Mouse (Mus musculus): ENCODE measurements at regions not wholly inside any gene's neighbourhood (a gene's known extent, or its start where the extent isn't known, plus 50 kb on each side); places are given as distances from the start of the nearest gene placed in this dataset.

DNA sequence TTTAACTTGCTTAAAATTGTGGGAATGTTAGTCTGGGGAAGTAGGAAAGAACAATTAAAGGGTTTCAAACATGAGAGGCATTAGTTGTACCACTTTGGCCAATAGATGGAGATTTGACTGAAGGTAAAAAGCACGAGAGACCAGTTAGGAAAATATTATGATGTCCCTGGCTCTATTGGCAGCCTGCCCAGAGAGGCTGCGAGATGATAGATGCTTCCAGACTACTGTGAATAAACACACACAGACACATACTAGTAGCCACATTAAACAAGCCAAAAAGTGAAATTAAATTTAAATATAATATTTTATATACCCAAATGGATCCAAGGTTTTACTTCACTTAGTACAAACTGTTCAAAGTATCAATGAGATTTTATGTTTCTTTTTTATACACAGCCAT, 411.9 kb upstream of the Gm11114 start:
- H3K27me3 ChIP-seq (replicated peaks; ENCODE audit: insufficient read depth, low read length) = no peaks in the 10 kb centered on the region
- no peak overlapping the region for H3K27ac ChIP-seq (ENCODE audit: low read length)
- H3K9me3 ChIP-seq (ENCODE audit: low read length) = no peaks in the 10 kb centered on the region
- TF ChIP-seq CTCF (IDR thresholded peaks at IDR 0.05) (no peak), EP300 (IDR thresholded peaks at IDR 0.05) (no peak)
- no peak overlapping the region for H3K9ac ChIP-seq (replicated peaks; ENCODE audit: low read depth)
- no peaks in the 10 kb centered on the region for H3K4me1 ChIP-seq (ENCODE audit: insufficient read depth, low read depth, low read length)
- no peak overlapping the region for H3K4me3 ChIP-seq (ENCODE audit: low read depth, low read length)
- no peak for ATAC-seq
- no peak for DNase-seq (ENCODE audit: low spot score)
- H3K4me2 ChIP-seq (replicated peaks; ENCODE audit: low read depth, low read length) = no peak overlapping the region
- 22% methylated on average over 2 of the region's 2 CpGs for WGBS
- H3K36me3 ChIP-seq (ENCODE audit: insufficient read depth, low read length) = no peaks in the 10 kb centered on the region

DNA sequence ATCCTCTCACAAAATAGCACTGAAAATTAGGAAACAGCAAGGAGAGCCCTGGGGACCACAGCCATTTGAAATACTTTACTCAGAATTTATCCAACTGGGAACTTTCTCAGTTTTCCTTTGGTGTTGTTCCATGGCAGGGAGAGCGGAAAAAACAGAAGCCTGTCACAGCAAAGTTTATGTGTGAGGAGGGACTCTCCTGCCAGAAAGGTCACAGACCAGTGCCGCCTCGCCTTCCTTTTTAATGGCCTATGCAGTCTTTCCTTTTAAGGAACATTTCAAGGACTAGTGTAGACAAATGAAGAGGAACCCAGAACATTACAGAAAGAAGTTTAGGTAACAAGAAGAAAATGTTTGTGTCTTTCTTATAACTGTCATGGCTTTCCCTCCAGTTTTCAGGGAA, 406.3 kb upstream of the Gm11114 start:
- Histone ChIP-seq H3K9me3 (ENCODE audit: low read length) (no peaks in the 10 kb centered on the region), H3K9ac (replicated peaks; ENCODE audit: low read depth) (no peak overlapping the region), H3K4me1 (ENCODE audit: insufficient read depth, low read depth, low read length) (no peaks in the 10 kb centered on the region), H3K27ac (ENCODE audit: low read length) (no peak overlapping the region), H3K27me3 (replicated peaks; ENCODE audit: insufficient read depth, low read length) (no peaks in the 10 kb centered on the region), H3K4me2 (replicated peaks; ENCODE audit: low read depth, low read length) (no peak overlapping the region), H3K36me3 (ENCODE audit: insufficient read depth, low read length) (no peaks in the 10 kb centered on the region), H3K4me3 (ENCODE audit: low read depth, low read length) (no peak overlapping the region)
- TF ChIP-seq CTCF (IDR thresholded peaks at IDR 0.05) = no peak
- 58% methylated on average over 3 of the region's 3 CpGs for WGBS
- DNase-seq (ENCODE audit: low spot score) = no peak
- no peak for ATAC-seq

GRCm38 (mm10) chr9:84913321-84913720, 399.3 kb upstream of the Gm11114 start:
- no peak overlapping the region for H3K9ac ChIP-seq (replicated peaks; ENCODE audit: low read depth)
- H3K4me3 ChIP-seq (ENCODE audit: low read depth, low read length) = no peak overlapping the region
- TF ChIP-seq CTCF (IDR thresholded peaks at IDR 0.05) (no peak), EP300 (IDR thresholded peaks at IDR 0.05) (no peak)
- WGBS = 86% methylated on average over 1 of the region's 1 CpGs
- no peaks in the 10 kb centered on the region for H3K27me3 ChIP-seq (replicated peaks; ENCODE audit: insufficient read depth, low read length)
- no peak overlapping the region for H3K4me2 ChIP-seq (replicated peaks; ENCODE audit: low read depth, low read length)
- H3K36me3 ChIP-seq (ENCODE audit: insufficient read depth, low read length) = no peaks in the 10 kb centered on the region
- no peak overlapping the region for H3K27ac ChIP-seq (ENCODE audit: low read length)
- DNase-seq (ENCODE audit: low spot score) = no peak
- H3K4me1 ChIP-seq (ENCODE audit: insufficient read depth, low read depth, low read length) = no peaks in the 10 kb centered on the region
- H3K9me3 ChIP-seq (ENCODE audit: low read length) = no peaks in the 10 kb centered on the region
- no peak for ATAC-seq

- Histone ChIP-seq H3K36me3 (ENCODE audit: insufficient read depth, low read length) (no peaks in the 10 kb centered on the region), H3K9ac (replicated peaks; ENCODE audit: low read depth) (no peak overlapping the region), H3K27ac (ENCODE audit: low read length) (no peak overlapping the region), H3K27me3 (replicated peaks; ENCODE audit: insufficient read depth, low read length) (no peaks in the 10 kb centered on the region), H3K4me1 (ENCODE audit: insufficient read depth, low read depth, low read length) (no peaks in the 10 kb centered on the region), H3K9me3 (ENCODE audit: low read length) (no peaks in the 10 kb centered on the region), H3K4me3 (ENCODE audit: low read depth, low read length) (no peak overlapping the region), H3K4me2 (replicated peaks; ENCODE audit: low read depth, low read length) (no peak overlapping the region)
- TF ChIP-seq EP300 (IDR thresholded peaks at IDR 0.05) (no peak), CTCF (IDR thresholded peaks at IDR 0.05) (no peak)
- WGBS = 45% methylated on average over 4 of the region's 4 CpGs
- ATAC-seq (no peak), DNase-seq (ENCODE audit: low spot score) (peak; percentile 5)
These were observed 390.3 kb upstream of the Gm11114 start for GRCm38 (mm10) chr9:84922306-84922705.

- H3K27ac ChIP-seq (ENCODE audit: low read length) = no peak overlapping the region
- no peaks in the 10 kb centered on the region for H3K36me3 ChIP-seq (ENCODE audit: insufficient read depth, low read length)
These were observed 388.6 kb upstream of the Gm11114 start for GRCm38 (mm10) chr9:84923966-84924365.

GRCm38 (mm10) chr9:84936291-84937055, 376.1 kb upstream of the Gm11114 start:
- Histone ChIP-seq H3K4me3 (ENCODE audit: low read depth, low read length) (no peak overlapping the region), H3K4me1 (ENCODE audit: insufficient read depth, low read depth, low read length) (no peaks in the 10 kb centered on the region), H3K9ac (replicated peaks; ENCODE audit: low read depth) (no peak overlapping the region), H3K27ac (ENCODE audit: low read length) (no peak overlapping the region), H3K4me2 (replicated peaks; ENCODE audit: low read depth, low read length) (no peak overlapping the region), H3K9me3 (ENCODE audit: low read length) (no peaks in the 10 kb centered on the region), H3K27me3 (replicated peaks; ENCODE audit: insufficient read depth, low read length) (no peaks in the 10 kb centered on the region), H3K36me3 (ENCODE audit: insufficient read depth, low read length) (no peaks in the 10 kb centered on the region)
- 79% methylated on average over 2 of the region's 2 CpGs for WGBS
- DNase-seq (ENCODE audit: low spot score) (no peak), ATAC-seq (no peak)
- TF ChIP-seq EP300 (IDR thresholded peaks at IDR 0.05) (no peak), CTCF (IDR thresholded peaks at IDR 0.05) (no peak)

More at GRCm38 (mm10) chr9:84923966-84924365, 388.6 kb upstream of the Gm11114 start:
- Histone ChIP-seq H3K4me1 (ENCODE audit: insufficient read depth, low read depth, low read length) (no peaks in the 10 kb centered on the region), H3K27me3 (replicated peaks; ENCODE audit: insufficient read depth, low read length) (no peaks in the 10 kb centered on the region), H3K9ac (replicated peaks; ENCODE audit: low read depth) (no peak overlapping the region), H3K4me2 (replicated peaks; ENCODE audit: low read depth, low read length) (no peak overlapping the region), H3K4me3 (ENCODE audit: low read depth, low read length) (no peak overlapping the region), H3K9me3 (ENCODE audit: low read length) (no peaks in the 10 kb centered on the region)
- no peak for TF ChIP-seq CTCF (IDR thresholded peaks at IDR 0.05)
- no peak for TF ChIP-seq EP300 (IDR thresholded peaks at IDR 0.05)
- DNase-seq (ENCODE audit: low spot score) (no peak), ATAC-seq (no peak)
- 72% methylated on average over 8 of the region's 8 CpGs for WGBS

Data from lung, postnatal 0 days (tissue).